In genomic region chr19:5490313-5490897, GRCm38 (mm10) we compare ENCODE assay signal across 7 mouse cellular contexts. TPM values are rescaled to one million over a fixed set of nuclear protein-coding genes. Genes with fewer than 3 reads are reported as not detected.
DNase-seq lines count a peak whose midpoint lies in the region; ATAC-seq lines count a peak whose summit lies in the region.

Gene Cfl1 (plus strand): TSS chr19:5490455.

- no peaks in the 10 kb centered on the region for H3K4me1 ChIP-seq in embryonic facial prominence, embryonic 11.5 days (ENCODE audit: control insufficient read depth, insufficient read depth, low read length)
- peaks cover 43% of the 10 kb centered on the region for H3K4me1 ChIP-seq in limb, embryonic 10.5 days
- H3K4me1 ChIP-seq in midbrain, embryonic 13.5 days (replicated peaks) = peaks cover 55% of the 10 kb centered on the region

- H3K4me3 ChIP-seq in embryonic facial prominence, embryonic 11.5 days (ENCODE audit: low read depth, low read length) = peak within 1 kb of the TSS; percentile 99
- H3K4me3 ChIP-seq in limb, embryonic 10.5 days = peak within 1 kb of the TSS; percentile 97
- peak within 1 kb of the TSS; percentile 99 for H3K4me3 ChIP-seq in midbrain, embryonic 13.5 days (replicated peaks)

- peak within 1 kb of the TSS; percentile 81 for H3K4me2 ChIP-seq in embryonic facial prominence, embryonic 11.5 days (ENCODE audit: low read depth, low read length)
- peak within 1 kb of the TSS; percentile 92 for H3K4me2 ChIP-seq in midbrain, embryonic 13.5 days (replicated peaks)

- no peaks in the 10 kb centered on the region for H3K27me3 ChIP-seq in embryonic facial prominence, embryonic 11.5 days (ENCODE audit: control insufficient read depth, insufficient read depth, low read length)
- H3K27me3 ChIP-seq in limb, embryonic 10.5 days (ENCODE audit: low read depth, poor library complexity, severe bottlenecking) = no peaks in the 10 kb centered on the region
- H3K27me3 ChIP-seq in midbrain, embryonic 13.5 days = no peaks in the 10 kb centered on the region

- peak within 1 kb of the TSS; percentile 99 for H3K27ac ChIP-seq in embryonic facial prominence, embryonic 11.5 days (replicated peaks; ENCODE audit: low read depth, low read length)
- H3K27ac ChIP-seq in limb, embryonic 10.5 days = peak within 1 kb of the TSS; percentile 97
- peak within 1 kb of the TSS; percentile 100 for H3K27ac ChIP-seq in midbrain, embryonic 13.5 days

- ATAC-seq in embryonic facial prominence, embryonic 11.5 days (replicated peaks; ENCODE audit: insufficient number of reproducible peaks, low FRiP score, low TSS enrichment, low read depth) = peak; percentile 53
- peak; percentile 44 for ATAC-seq in granulocyte monocyte progenitor cell, adult 5-6 weeks (replicated peaks; ENCODE audit: poor library complexity, severe bottlenecking)
- peak; percentile 72 for ATAC-seq in midbrain, embryonic 13.5 days

- no peaks in the 10 kb centered on the region for H3K9me3 ChIP-seq in embryonic facial prominence, embryonic 11.5 days (replicated peaks; ENCODE audit: control insufficient read depth, low read length)
- H3K9me3 ChIP-seq in limb, embryonic 10.5 days (replicated peaks) = no peaks in the 10 kb centered on the region
- H3K9me3 ChIP-seq in midbrain, embryonic 13.5 days = no peaks in the 10 kb centered on the region

- peaks cover 6% of the 10 kb centered on the region for H3K36me3 ChIP-seq in embryonic facial prominence, embryonic 11.5 days (replicated peaks; ENCODE audit: control insufficient read depth, insufficient read depth, low read depth, low read length)
- H3K36me3 ChIP-seq in limb, embryonic 10.5 days = peaks cover 51% of the 10 kb centered on the region
- H3K36me3 ChIP-seq in midbrain, embryonic 13.5 days = peaks cover 46% of the 10 kb centered on the region

- under 1% methylated on average over 58 of the region's 62 CpGs for WGBS in embryonic facial prominence, embryonic 11.5 days
- under 1% methylated on average over 62 of the region's 62 CpGs for WGBS in limb, embryonic 10.5 days
- WGBS in midbrain, embryonic 13.5 days = under 1% methylated on average over 62 of the region's 62 CpGs

- peak within 1 kb of the TSS; percentile 93 for H3K9ac ChIP-seq in embryonic facial prominence, embryonic 11.5 days (replicated peaks; ENCODE audit: low read length)
- peak within 1 kb of the TSS; percentile 98 for H3K9ac ChIP-seq in midbrain, embryonic 13.5 days (replicated peaks)

- peak; percentile 96 for DNase-seq in adrenal gland, postnatal 10 days
- peak; percentile 97 for DNase-seq in embryonic facial prominence, embryonic 11.5 days (ENCODE audit: low spot score)
- peak; percentile 95 for DNase-seq in kidney, adult 11 months
- DNase-seq in limb, embryonic 10.5 days (ENCODE audit: low spot score) = peak; percentile 97
- peak; percentile 91 for DNase-seq in spleen, adult 12 weeks (ENCODE audit: low spot score)

RNA-seq across cellular contexts. Expression of gene Cfl1, which starts in this region (rescaled TPM):
- 100 to 1,000 TPM; 651 to 659 TPM for total RNA-seq in adrenal gland, postnatal 10 days (2021)
- 3,308 and 3,397 TPM in 2 replicates for polyA plus RNA-seq in embryonic facial prominence, embryonic 11.5 days (2014; fragmentation: Nextera tagmentation; extraction: Ambion mirVana)
- total RNA-seq in granulocyte monocyte progenitor cell, adult 5-6 weeks (2014; fragmentation: Nextera tagmentation) = 1,243 and 1,245 TPM in 2 replicates
- 1,162 and 1,185 TPM in 2 replicates for total RNA-seq in granulocyte monocyte progenitor cell, adult 5-6 weeks (2017)
- polyA plus RNA-seq in limb, embryonic 10.5 days (2016; fragmentation: Nextera tagmentation; extraction: Ambion mirVana) = 3,106 and 3,128 TPM in 2 replicates
- polyA plus RNA-seq in midbrain, embryonic 13.5 days (2015; fragmentation: Nextera tagmentation; extraction: Ambion mirVana) = 3,599 and 3,660 TPM in 2 replicates

Comparison
In these comparisons a context has a peak if more than half of its experiments do, and no peak if none do; other contexts are left out.
1. Peak in every context shown above with its lines: DNase-seq, ATAC-seq, H3K4me3 ChIP-seq and H3K27ac ChIP-seq.